Mouse (Mus musculus): ENCODE data around the gene Exosc10. TPM values are rescaled to one million over a fixed set of nuclear protein-coding genes. Genes with fewer than 3 reads are reported as not detected.

The Exosc10 gene
- polyA plus RNA-seq (2017; shearing (Covaris generic)) = 91.0 TPM

GRCm38 (mm10) chr4:148558297-148559000 is at the start of gene Exosc10:
Gene Exosc10 (plus strand): TSS chr4:148558429.

GRCm38 (mm10) chr4:148591171-148591630 is 33.0 kb downstream of the Exosc10 start, which contains the start of gene Srm:
Gene Srm (plus strand): TSS chr4:148591503.

GRCm38 (mm10) chr4:148602357-148603120 is 44.3 kb downstream of the Exosc10 start, which contains the start of gene Masp2:
Gene Masp2 (plus strand): TSS chr4:148602554.

GRCm38 (mm10) chr4:148626623-148627185 is 68.5 kb downstream of the Exosc10 start, which contains the start of gene Tardbp:
Gene Tardbp (minus strand): TSS chr4:148627019.

Other genes with a start within 250 kb of the Exosc10 start
- 5.4 TPM for gene Ubiad1, start 113.7 kb upstream of the Exosc10 start, polyA plus RNA-seq (2017; shearing (Covaris generic))
- 24.0 TPM for gene Mtor, start 109.8 kb upstream of the Exosc10 start, polyA plus RNA-seq (2017; shearing (Covaris generic))
- not detected for gene Angptl7, start 58.0 kb upstream of the Exosc10 start, polyA plus RNA-seq (2017; shearing (Covaris generic))
- 30.4 TPM for gene Srm, start 33.1 kb downstream of the Exosc10 start, polyA plus RNA-seq (2017; shearing (Covaris generic))
- gene Masp2, start 44.1 kb downstream of the Exosc10 start, polyA plus RNA-seq (2017; shearing (Covaris generic)) = not detected
- 260 TPM for gene Tardbp, start 68.6 kb downstream of the Exosc10 start, polyA plus RNA-seq (2017; shearing (Covaris generic))
- gene Gm572, start 84.9 kb downstream of the Exosc10 start, polyA plus RNA-seq (2017; shearing (Covaris generic)) = not detected
- 7.5 TPM for gene Casz1, start 246.0 kb downstream of the Exosc10 start, polyA plus RNA-seq (2017; shearing (Covaris generic))